Mouse (Mus musculus) ZHBTc4 (cell line): ENCODE results near the gene Mucl2.
"Not testable (repeated sequence)": the region's sequence is repeated elsewhere in the genome, so short reads cannot be mapped to it uniquely, and the experiment has no call there.

ENCODE experiments used
- DNase-seq: peaks from one replicate; pipeline ENCODE4 v3.0.0-alpha.2; 2011; ENCODE audit warnings: low read depth, low spot score

Gene Mucl2

GRCm38 (mm10) chr15:103899212-103899611 lies at the start of gene Mucl2:
Gene Mucl2, minus strand, starts transcription at chr15:103899312.
- DNase-seq, result no peak

GRCm38 (mm10) chr15:103913061-103913460 lies 13.9 kb upstream of the Mucl2 start:
- not testable (repeated sequence) for DNase-seq
